Mouse (Mus musculus) granulocyte monocyte progenitor cell, adult 5-6 weeks (primary cell): ENCODE data around the gene 1110008P14Rik. TPM values are rescaled to one million over a fixed set of nuclear protein-coding genes. Genes with fewer than 3 reads are reported as not detected.

Source experiments
- ATAC-seq: replicated peaks from 2 replicates; pipeline ENCODE4 v1.8.0; 2016; ENCODE audit warnings: mild to moderate bottlenecking, moderate TSS enrichment, inconsistent platforms; ENCODE audit not compliant: poor library complexity, severe bottlenecking
- total RNA-seq, 2 experiments: library from RNA; stranded (forward) in 1 of 2; stranded (reverse) in 1 of 2; fragments of 200-712, 200-1000 nt in 1 of 2; fragments of >200 nt in 1 of 2; fragmentation: Nextera tagmentation in 1 of 2; gene quantifications; 2 replicates each; pipeline ENCODE4 v1.2.3; 2014 to 2017

1110008P14Rik gene
- total RNA-seq, 2 experiments from 2014 or later, result 5.5 to 20.7 TPM

DNA sequence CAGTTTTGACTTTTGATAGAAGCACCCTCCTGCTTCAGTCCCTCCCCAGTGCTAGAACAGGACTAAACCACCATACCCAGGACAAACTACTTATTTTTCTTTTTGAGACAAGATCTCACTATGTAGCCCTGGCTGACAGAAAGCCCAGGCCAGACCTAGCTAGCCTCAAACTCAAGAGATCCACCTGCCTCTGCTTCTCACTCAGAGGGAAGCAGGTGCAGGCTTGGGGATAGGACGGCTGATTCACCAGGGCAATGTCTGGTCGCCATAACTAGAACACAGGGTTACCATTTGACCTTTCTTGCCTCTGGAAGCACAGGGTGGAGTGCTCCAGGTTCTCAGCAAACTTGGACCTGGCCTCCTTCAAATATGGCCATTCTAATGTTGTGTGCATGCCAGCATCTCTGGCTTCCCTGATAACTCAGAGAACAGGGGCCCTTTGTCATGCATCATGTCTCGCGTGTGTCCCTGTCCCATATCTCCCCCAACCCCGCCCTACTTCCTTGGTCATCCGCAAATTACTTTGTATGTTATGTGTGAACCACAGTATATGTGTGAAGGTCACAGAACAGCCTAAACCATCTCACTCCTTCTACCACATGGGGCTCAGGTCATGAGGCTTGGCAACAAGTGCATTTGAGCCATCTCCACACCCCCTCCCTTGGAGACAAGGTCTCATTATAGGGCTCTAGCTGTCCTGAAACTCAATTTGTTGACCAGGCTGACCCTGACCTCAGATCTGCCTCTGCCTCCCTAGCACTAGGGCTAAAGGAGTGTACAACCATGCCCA is 31.2 kb upstream of the 1110008P14Rik start:
- ATAC-seq, result no peak

DNA sequence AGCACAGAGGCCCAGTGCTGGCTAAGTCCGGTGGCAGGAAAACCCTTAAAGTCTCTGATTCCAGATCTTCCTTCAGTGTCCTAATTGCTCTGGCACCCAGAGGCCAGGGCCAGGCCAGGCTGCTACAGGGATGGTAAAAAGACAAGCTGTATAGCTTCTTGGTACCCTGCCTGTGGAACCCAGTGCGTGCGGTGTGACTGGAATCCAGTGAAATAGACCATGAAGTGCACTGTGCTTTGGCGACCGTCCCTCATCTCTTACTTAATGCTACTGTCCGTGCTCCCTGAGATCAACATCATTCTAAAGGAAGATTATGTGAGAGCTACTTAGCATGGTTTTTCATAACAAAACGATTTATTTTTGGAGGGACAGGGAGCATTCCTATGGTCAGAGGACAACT is 29.7 kb upstream of the 1110008P14Rik start:
- no peak for ATAC-seq

DNA sequence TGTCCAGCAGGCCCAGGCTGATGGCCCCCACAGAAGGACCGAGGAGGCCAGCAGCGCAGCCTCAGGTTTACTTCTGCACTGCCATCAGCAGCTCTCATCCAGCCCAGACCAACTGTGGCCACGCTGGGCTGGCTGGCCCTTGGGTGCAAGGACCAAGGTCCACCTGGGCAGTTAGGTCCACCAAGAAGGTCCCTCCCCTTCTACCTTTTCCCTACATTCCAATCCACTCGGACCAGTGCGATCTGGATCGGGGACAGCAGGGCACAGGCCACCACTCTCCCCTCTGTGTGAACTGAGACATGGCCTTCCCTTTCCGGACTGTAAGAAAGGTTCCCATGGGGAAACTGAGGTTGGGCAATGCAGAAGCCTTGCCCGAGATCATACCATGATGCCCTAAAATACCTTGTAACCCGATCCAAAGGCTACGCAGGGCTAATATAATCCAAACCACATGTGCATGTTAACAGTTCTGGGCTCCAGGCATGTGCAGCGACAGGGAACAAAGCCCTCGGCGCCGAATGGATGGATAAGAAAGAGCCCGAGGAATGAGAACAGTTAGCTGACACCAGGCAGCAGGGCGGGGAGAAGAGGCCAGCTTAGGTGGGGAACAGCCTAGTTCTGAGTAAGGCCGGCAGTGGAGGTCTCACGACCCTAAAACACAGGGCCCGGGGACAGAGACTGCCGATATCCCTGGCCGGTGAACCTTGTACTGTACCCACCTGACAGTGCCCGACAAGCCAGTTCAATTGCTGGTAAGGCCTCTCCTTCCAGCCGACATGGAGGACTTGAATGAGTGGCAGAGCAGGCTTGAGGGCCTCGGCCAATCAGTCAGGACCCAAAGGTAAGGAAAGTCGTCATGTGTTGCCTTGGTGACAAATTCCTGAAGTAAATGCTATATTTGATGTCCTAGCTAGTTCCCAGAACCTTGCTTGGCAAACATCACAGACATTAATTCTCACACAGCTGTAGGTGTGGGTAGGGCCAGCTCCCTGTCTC is 27.0 kb upstream of the 1110008P14Rik start:
- ATAC-seq, result no peak

DNA sequence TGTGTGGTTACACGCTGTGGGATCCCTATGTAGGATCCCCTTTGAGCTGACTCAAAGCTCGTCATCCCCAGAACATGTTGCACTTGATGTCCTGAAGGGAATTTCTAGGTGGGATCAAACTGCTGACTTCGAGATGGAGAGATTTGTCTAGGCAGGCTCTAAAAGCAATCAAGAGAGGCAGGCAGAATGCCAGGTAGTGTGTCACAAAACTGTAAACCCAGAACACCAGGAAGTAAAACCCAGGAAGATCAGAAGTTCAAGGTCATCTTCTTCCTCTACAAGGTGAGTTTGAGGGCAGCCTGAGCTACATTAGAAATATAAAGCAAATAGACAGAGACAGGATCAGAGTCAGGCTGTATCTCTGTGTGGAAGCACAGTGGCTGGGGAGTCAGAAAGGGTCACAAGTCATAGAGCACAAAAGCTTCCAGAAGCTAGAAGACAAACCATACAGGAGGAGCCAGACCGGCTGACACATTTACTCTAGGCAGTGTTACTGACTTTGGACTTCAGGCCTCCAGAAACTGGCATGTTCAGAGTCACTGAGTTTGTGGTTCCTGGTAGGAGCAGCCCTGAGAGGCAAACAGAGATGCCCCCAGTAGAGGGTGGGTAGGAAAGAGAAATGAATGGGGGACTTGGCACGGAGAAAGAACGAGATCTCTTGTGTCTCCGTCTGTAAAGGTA is 25.5 kb upstream of the 1110008P14Rik start:
- ATAC-seq, result no peak

DNA sequence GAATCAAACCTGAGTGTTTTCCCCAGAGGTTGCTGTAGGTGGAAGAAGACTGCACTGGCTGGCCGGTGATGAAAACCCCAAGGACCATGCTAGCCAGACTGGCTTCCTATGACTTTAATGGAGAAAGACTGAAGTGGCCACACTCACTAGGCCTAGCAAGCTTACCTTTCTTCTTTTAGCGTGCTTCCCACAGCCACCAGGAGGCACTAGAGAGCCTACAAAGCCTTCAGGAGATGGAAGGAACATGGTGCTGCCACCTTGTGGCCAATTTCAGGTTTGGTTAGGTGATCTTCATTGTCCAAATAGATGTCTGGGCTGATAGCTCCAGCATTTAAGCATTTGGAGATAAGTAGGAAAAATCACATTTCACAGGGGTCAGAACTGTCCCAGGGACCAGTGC is 22.9 kb upstream of the 1110008P14Rik start:
- ATAC-seq, result peak; percentile 91

DNA sequence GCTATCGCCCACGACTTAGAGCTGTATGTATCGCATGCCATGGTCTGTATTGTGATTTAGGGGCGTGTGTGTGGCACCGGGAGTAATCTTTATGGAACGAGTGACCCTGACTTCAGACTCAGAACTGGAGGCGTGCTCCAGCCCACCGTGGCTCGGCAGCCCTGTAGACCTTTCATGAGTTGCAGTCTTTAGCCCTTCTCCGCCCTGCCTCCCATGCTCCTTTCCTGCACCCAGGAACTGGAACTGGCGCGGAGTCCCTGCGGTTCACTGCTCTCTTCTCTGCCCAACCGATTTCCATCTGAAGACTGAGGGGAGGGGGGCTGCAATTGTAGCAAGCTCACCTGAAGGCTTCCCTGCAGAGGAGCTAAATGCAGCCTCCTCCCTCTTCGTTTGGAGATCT is 15.0 kb upstream of the 1110008P14Rik start:
- no peak for ATAC-seq

DNA sequence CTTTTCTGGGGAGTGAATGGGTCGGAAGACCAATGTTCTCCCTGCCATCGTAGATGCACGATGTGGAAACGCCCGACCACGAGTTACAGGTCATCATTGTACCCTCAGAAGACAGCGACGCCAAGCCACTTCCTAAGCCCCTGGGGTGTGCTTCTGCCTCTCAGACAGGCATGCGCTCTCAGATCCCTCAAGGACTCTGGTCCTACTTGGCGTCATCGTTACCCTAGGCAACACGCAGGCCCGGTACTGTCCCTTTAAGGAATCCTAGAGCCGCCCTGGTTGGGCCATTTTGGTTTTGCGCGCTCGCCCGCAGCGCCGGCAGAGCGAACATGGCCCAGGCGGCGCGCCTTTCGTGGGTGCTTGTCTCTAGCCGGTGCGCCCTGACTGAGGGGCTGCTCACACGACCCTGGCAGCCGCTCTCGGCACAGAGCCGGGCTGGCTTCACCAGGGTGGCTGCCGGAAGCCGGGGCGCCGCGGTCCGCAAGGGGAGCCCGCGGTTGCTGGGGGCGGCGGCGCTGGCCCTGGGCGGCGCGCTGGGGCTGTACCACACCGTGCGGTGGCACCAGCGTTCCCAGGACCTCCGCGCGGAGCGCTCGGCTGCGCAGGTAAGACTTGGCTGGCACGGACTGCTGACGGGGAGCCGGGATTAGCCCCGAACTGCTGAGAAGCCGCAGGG is 14.3 kb upstream of the 1110008P14Rik start:
- peak; percentile 79 for ATAC-seq

DNA sequence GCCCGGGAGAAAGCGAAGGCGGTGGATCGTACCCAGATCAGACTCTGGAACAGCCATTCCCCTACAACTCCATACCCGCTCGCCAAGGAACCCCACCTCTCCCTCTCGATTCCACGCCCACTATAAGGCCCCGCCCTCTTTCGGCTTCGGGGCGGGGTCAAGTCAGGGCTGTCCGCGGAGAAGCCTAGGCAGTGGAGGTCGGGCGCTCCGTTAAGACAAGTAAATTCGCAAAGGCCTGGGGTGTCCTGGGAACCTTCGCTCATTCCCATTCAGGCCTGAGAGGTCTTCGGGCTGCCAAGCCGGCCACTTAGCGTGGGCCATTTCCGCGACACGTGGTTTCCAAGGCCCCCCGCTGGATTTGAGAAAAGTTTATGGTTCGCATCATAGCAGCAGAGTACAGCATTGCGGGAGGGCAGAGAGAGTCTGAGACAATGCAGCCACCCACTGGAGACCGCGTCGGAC is 13.8 kb upstream of the 1110008P14Rik start, which contains the start of gene Ptges2:
Gene Ptges2, plus strand, starts transcription at position 413 of the 462 bp plus-strand sequence.
- peak; percentile 80 for ATAC-seq

DNA sequence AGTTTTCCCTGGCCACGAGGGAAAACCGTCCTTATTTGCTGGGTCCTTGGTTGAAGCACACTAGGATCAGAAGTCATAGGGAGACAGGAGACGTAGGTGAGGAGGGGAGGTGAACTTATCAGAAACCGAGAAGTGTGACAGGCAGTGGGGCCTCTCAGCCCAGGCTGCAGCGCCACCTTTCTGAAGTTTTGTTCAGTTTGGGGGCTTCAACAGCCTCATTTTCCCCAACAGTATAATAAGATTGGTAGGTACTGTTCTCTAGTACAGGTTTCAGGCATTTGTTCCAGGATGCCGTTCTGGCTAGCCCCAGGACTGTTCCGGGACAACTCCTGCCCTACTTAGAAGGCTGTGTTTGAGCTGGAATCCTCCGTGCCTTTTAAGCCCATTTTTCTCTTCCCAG is 13.2 kb upstream of the 1110008P14Rik start:
- no peak for ATAC-seq

DNA sequence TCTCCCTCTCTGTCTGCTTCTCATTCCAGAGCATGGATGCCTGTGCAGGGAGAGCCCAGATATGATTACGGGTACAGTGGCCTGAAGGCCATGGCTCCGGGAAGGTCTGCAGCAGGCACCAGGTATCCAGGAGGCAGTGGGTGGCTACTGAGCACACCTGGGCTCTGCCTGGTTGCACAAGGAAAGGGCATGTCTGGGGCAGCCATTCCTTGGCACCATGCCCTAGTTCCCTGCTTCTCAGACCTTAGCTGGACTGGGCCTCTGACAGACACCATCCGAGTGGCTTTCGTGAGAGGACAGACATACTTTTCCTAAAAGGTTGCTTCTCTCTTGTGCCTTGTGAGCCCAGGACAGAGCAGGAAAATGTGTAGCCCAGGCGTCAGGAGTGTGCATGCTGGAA is 10.3 kb upstream of the 1110008P14Rik start:
- no peak for ATAC-seq

DNA sequence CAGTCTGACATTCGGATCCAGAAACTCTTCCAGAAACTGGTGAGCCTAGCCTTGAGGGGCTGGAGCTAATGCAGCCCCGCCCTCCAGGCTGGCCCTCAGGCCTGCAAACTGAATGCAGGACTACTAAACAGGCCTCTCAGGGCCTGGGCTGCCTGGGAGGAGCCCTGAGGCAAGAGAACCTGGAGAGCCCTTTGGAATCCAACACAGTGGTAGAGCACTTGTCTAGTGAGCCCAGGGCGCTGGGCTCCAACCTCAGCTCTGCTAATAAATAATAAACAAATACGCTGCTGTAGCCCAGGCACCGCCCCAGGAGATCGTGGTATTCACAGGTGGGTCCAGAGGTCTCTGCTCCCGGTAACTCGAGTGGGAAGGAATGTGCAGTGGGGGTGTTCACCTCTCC is 9.1 kb upstream of the 1110008P14Rik start:
- ATAC-seq, result no peak

DNA sequence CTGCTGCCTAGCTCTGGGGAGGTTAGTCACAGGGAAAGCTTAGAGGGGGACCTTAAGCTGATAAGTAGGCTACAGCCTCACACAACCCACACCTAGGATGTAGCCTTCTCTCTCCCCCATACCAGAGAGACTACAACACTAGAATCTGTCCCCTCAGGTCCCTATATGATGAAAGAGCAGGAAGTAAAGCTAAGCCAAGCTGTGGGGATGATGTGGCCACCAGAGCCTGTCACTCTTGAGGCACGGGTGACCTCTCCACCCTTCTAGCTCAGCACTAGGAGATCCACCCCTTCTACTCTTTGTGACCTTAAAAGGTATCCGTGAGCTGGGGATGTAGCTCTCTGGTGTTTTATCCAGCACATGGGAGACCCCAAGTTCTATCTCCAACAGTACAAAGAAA is 7.4 kb upstream of the 1110008P14Rik start:
- peak; percentile 60 for ATAC-seq

DNA sequence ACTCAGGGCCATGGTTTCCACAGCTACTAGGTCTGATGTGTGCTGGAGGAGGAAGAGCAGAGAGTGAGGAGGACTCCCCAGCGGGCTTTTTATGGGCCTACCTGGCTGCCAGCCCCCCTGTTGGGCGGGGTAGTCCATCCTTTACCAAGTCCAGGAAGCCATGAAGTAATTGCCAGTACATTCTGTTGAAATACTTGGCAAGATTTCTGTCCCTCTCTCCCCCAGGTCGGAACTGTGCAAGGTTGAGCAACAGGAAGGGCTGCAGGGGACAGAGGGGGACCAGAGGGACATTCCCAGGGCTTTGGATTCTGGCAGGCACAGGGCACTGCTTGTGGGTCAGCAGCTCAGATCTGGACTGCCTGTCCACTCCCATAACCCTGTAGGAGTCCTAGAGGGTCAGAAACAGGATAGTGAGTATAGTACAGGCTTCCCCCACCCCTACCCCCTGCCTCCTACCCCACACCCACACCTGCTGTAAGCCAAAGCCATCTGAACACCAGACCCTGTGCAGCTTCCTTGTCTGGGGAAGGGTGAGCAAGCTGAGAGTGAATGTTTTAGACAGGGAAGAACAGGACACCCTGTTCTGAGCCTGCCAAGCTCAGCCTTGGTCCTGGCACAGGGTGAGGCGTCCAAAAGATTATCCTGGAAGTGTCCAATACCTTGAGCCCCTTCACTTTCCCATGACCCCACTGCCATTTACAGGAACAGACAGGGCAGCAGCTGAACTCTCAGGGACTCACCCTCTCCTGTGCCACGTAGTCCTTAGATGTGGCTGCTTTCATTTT is 6.2 kb upstream of the 1110008P14Rik start, which contains the start of gene Lcn2:
Gene Lcn2, minus strand, starts transcription at position 547 of the 785 bp plus-strand sequence.
- ATAC-seq, result peak; percentile 67

DNA sequence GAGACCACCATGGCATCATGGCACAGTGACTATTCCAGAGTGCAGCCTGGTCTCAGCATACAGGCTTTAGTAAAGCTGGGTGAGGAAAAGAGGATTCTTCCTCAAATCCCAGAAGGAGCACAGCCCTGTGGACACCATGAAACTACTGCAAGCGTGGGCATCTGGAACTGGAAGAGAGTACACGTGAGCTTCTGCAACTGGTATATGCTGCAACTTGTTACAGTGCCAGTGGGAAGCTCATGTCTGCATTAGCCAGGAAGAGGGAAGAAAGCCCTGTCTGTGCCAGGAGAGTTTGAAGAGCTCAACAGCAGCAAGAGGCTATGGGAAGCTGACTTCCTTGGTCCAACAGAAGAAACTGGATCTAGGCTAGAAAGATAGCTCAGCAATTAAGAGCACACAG is 951 bp upstream of the 1110008P14Rik start:
- ATAC-seq, result no peak

DNA sequence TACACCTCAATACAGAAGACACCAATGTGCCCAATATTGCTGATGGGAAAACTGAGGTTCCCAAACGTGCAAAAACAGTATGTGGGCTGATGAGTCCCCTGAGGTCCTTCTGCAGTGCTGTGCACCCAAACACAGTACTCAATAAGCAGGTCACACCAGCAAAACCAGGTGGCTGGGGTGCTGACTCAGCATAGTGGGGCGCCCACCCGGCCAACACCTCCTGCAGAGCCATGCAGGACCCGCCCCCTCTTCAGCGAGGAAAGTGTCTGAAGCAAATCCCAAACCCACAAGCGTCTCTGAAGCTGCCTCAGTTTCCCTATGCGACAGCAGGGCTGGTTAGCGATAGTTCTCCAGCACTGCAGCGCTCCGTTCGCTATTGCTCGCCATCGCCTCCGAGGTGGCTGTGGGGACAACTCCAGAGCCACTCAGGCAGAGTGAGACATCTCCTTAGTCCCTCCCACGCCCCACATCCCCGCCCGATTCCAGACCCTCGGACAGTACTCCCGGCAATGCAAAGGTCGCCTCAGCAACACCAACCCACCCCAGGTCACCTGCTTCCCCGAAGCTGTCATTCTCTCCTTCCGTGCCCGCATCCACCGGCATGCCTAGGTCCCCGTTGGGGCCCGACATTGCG is 480 bp downstream of the 1110008P14Rik start:
- peak; percentile 10 for ATAC-seq

DNA sequence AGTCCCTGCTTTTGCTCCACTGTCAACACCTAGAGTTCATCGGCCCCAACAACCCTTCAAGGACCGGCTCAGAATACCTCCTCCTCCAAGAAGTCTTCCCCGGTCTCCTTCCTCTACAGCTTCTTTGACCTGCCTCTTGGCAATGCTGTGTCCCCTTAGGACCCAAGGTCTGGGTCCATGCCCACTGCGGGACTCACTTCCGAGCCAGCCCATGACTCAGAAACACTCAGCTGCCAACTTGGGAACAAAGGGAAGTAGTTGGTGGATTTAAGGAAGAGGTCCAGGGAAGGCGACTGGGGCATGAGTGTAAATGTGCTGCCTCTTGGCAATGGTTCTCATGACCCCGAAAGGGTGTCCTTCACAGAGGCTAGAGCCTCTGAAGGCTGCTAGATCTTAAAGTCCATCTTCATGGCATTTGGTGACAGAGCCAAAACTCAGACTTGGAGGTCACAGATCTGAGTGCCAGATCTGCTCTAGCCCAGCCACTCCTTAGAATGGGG is 1.7 kb downstream of the 1110008P14Rik start:
- no peak for ATAC-seq

DNA sequence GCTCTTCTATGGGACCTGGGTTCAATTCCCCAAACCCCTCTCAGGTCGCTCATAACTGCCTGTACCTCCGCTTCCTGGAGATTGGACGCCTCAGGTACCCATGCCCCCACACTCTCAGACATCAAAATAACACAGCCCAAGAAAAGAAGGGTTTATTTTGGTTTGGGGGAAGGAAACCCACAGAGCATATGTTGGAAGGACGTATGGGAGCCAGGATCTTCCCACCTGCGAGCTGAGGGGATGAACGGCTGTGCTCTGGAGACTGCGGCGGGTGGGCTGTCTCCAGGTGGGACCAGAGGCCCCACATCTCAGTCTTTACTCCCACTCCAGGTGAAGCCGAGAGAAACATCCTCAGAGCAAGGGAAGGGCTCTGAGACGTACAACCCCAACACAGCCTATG is 4.8 kb downstream of the 1110008P14Rik start:
- ATAC-seq, result no peak

DNA sequence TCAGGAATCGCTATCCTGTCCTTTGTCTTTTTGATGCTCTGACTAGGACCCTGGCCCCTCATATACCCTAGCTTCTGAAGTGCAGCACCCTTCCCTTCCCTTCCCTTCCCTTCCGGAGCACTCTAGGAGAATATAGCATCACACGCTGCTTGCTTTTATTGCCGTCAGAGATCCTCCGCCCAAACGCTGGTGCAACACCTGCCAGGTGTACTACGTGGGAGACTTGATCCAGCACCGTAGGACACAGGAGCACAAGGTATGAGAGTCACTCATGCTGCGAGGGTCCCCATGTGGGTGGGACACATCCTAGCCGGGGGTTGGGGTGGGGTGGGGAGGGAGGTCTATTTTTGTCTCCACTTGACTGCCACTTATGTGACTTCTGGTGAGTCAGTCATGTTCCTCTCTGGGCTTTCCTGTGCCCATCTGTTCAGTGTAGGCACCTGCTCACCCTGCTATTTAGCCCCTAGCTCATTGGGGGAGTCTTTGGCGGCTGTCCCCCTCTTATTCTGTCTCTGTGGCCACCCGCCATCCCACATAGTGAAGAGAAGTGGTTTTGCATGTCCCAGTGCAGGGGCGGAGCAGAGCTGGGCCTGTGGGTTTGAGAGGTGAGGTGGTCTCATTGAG is 6.3 kb downstream of the 1110008P14Rik start:
- no peak for ATAC-seq
